Mouse (Mus musculus) small intestine, adult 2 months (tissue): Measurements from ENCODE around the gene Abi2.

Source experiments
- CTCF ChIP-seq: fragments of 200-500 bp; IDR thresholded peaks from 2 replicates; pipeline ENCODE4 v1.5.1; 2012; ENCODE audit warnings: low read depth, mild to moderate bottlenecking, control low read depth, inconsistent platforms, low read length, moderate library complexity, mixed read lengths; ENCODE audit not compliant: insufficient replicate concordance, insufficient read length; ENCODE audit errors: extremely low read depth
- POLR2A ChIP-seq: fragments of 200-500 bp; IDR thresholded peaks from 2 replicates; pipeline ENCODE4 v1.6.1; 2012; ENCODE audit warnings: low read depth, mild to moderate bottlenecking, control low read depth, inconsistent platforms, low read length, moderate library complexity

DNA sequence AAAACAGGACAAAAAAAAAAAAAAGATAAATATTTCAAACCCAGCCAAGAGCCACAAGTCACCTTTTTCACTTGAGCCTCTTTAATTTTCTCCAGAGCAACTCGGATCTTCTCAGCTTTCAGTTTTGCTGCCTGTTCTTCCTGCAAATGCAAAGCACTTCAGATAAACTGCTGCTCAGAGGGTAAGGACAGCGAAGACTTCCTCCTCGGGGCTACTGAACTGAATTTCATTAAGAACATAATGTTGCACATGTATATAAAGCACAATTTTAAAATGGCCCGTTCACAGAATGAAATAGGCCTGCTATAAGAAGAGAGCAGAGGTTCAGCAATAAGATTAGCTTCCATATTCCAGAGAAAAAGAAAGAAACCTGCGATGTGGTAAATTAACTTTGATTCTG is 94.0 kb downstream of the Abi2 start:
- no peak for TF ChIP-seq CTCF
- TF ChIP-seq POLR2A, result no peak
